Mouse (Mus musculus): ENCODE data around the gene Rap1gap.

DNA sequence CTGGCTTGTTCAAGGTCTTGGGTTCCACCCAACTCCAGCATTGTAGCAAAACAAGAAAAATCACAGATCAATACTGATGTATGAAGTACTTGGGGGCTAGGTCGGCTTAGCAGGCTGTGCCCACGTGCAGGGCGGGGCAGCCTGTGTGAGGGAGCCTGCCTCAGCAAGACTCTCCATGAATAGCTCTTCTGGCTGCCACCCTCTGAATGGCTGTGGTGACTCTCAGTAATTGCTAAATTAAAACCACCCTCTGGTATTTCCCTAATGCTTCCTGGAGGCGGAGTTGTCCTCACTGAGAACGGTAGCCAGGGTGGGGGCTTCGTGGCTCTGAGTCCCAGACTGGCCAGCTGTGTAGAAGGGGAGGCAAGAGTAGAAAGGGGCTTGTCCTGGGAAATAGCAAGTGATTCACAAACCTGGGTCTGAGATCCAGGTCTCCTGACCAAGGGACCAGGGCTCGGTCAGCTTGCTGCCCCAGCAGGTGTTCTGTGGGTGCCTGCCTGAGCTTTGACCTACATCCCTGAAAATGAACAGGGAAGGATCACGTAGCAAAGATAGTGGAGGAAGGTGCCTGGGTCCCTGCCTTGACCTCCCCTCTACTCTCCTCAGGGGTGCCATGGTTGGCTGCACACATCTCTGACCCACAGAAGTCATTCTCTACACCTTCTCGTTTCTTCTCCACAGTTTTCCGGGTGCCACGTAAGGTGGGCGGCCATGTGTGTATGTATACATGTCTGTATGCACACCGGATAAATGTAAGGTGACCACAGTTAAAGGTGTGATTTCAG lies 12.4 kb downstream of the Rap1gap start:
- no peak for TF ChIP-seq POLR2A (IDR thresholded peaks at IDR 0.05; ENCODE audit: insufficient read depth, low read length)
- TF ChIP-seq CTCF (IDR thresholded peaks at IDR 0.05; ENCODE audit: low read depth, low read length): no peak

All from ES-Bruce4 (cell line).